Mouse (Mus musculus) erythroblast, embryonic 14.5 days (primary cell): Measurements from ENCODE around the gene Serp2.

Experiments
- GATA1 ChIP-seq: IDR thresholded peaks from 2 replicates; pipeline ENCODE4 v1.6.1; 2012; ENCODE audit warnings: low read length, inconsistent platforms, mixed read lengths
- TAL1 ChIP-seq: IDR thresholded peaks from 3 replicates; pipeline ENCODE4 v1.6.1; 2012; ENCODE audit warnings: low read length, inconsistent platforms, mixed read lengths

DNA sequence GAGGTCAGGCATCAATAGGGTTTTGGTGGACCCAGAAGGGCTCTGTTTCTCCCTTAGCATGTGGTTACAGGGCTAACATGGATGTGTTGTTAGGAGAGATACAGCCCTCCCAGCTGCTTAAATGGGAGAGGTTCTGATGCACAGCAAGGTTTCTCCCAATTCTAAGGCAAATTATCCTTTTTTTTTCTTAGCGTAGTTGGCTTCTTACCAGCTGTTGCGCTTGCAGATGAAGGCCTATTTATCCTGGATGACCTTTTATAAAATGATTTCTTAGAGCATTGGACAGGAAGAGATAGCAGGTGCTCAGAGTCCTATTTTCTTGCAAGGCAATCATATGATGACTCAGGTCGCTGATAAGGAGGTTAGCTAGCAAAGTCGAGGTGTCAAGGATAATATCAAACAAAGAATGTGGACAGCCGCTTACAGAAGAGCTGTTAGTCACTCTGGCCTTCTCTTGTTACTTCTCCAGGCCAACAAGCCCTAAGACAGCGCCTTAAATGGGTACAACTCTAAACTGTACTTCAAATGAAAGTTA, 37.7 kb upstream of the Serp2 start:
- TF ChIP-seq TAL1 (no peak), GATA1 (no peak)
